Mouse (Mus musculus) cerebellum, adult 11-12 months (tissue): Measurements from ENCODE around the gene Col6a2.

Experiments
- DNase-seq: peaks from one replicate; pipeline ENCODE4 v3.0.0; 2022

Col6a2 gene

DNA sequence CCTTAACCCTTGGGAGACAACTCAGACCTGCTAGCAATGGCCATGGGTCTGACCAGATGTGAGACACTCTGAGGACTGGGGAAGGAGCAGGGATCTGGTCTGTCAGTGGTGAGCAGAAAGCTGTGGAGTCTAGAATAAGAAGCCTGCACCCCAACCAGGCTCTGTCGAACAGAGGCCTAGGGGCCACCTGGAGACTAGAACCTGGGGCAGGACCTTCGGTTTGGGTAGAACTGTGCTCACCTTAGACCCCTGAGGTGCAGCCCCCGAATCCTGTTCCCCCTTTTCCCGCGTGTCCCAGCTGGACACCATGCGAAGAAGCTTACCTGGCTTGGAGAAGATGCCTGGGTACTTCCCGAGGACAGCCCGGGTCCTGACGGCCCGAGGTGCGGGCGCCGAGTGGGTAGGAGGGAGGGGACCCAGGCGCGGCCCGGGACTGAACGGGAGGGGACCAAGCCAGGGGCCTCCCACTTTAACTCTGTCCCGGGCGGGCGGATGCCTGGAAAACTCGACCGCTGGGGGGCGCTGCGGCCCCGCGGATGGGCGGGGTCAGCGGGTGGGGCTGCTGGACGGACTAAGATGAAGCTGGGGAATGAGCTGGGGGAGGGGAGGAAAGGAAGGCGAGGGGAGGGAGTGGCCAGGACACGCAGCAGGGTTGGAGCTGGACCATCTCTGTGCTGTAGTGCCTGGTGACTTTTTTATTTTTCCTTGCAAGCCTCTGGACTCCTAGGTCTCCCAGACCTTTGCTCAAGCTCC is at the start of gene Col6a2:
TSS of gene Col6a2 (minus strand) at position 703 of the 753 bp plus-strand sequence.
- DNase-seq, result peak; percentile 69

- no peak for DNase-seq
These were observed 48.5 kb upstream of the Col6a2 start for GRCm38 (mm10) chr10:76671939-76672338.

DNA sequence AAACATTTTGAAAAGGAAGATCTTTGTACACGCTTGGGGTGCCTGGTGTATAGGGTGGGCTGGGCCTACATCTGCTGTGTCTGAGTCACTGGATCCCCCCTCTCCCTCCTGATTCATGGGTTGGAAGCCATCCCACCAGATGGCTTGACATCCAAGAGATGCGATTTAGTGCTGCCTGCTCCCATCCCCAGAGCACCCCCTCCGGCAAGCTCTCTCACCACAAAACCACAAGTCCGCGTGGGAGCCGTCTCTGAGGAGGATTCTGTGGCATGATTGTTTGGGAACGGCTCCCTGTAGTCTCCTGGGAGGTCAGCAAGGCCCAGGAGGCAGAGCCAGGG is 45.5 kb upstream of the Col6a2 start:
- DNase-seq, result no peak

DNA sequence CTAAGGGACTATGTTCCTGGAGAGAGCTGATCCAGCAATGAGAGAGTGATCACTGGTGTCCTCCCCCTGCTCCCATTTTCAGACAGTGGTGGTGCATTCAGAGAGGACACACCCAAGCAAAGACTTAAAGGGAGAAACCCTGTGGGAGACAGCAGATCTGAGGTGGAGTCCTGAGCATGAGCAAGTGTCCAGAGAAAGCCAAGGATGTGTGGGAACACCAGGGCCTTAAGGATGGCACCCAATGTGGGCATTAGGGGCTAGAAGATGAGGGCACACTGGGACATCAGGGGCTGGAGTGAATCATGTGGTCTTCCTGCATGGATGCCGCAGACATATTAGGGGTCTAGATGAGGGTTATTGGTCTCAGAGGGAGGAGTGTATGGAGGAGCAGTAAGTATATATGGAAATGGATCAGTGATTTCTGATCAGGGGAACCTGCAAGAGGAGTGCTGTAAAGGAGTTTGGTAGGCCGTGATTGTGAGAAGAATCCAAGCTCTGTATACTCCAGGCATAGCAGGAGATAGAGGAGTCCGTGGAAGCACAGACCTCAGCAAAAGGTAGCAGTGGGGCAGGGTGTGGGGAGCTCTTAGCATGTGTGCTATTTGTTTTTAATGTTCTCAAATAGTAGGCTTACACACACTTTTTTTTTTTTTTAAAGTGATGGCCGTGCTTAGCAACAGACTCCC is 45.0 kb upstream of the Col6a2 start:
- no peak for DNase-seq

GRCm38 (mm10) chr10:76667197-76667805 is 43.9 kb upstream of the Col6a2 start:
- no peak for DNase-seq

DNA sequence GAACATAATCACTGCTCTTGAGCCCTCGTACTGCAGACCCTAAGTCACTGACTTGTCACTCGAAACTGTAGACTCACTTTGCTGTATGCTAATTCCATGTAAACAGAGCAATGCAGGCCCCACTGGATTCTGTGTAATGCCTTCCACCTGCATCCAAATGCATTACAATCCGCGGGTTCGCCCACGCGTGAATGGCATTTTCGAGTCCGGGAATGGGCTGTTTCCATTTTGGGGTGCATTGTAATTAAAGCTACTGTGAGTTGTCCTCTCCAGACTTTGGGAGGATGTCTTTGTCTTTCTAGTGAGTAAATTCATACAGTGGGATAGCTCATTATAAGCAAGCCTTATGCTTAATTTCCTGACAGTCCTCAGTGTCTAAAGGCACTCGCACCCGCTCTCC is 42.1 kb upstream of the Col6a2 start:
- no peak for DNase-seq

GRCm38 (mm10) chr10:76664156-76665115 is 41.0 kb upstream of the Col6a2 start:
- peak; percentile 61 for DNase-seq

DNA sequence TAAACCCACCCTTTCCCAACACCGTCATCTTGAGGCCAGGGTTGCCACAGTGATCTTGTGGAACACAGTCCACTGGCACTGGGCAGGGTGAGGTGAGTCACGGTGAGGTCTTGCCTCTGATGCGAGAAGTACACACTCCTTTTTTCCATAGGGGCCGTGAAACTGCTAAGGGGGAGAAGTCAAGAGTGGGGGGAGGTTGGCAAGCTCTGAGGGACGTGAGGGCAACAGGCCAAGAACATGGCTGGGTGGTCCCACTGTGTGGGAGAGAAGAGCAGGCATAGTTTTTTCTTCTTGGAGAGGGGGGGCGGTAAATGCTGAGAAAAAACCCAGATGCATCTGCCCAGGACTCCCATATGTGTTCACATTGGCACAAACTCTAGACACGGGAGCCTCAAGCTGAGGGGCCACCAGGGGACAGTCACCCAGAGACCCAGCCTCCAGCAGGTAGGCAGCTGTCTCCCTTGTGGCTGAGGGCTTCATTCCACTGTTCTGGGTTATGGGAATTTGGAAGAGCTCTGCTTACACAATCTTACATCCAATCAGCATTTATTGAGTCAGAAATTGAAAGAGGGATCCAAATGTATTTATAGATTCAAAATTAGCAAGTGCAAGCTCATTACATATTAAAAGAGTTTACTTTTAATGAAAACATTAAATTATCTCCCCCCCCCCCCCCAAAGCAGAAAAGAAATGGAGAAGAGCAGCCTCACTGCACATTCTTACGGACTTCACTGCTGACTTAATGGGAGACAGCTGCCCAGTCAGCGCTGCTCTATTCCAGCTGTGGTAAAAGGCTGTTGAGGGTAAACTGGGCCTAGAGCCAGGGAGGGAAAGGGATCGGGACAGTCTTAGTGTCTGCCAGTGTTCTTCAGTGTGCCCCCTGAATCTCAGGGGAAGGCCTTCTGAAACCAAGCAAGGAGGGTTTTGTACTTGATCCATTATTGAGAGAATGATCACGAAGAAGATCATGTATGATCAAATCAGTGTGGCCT is 30.2 kb upstream of the Col6a2 start:
- DNase-seq, result no peak

- DNase-seq, result no peak
These were observed 27.4 kb upstream of the Col6a2 start for GRCm38 (mm10) chr10:76650662-76651342.

DNA sequence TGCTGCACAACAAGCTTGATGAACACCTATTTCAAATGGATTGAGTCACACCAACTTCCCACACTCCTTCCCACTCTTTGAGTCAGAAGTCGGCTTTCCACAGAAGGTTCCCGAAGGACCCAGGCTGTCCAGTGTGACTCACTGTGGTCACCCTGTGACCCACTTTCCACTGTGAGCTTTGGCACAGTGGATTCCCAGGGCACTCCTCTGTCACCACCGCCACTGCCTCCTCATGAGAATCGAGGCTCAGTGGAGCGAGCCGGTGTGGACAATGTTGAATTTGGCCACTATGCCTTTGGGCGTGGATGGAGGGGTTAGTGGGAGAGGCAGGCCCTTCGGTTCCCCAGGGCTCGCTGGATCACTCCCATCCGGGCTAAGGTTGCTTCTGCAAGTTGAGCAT is 25.3 kb upstream of the Col6a2 start:
- no peak for DNase-seq

DNA sequence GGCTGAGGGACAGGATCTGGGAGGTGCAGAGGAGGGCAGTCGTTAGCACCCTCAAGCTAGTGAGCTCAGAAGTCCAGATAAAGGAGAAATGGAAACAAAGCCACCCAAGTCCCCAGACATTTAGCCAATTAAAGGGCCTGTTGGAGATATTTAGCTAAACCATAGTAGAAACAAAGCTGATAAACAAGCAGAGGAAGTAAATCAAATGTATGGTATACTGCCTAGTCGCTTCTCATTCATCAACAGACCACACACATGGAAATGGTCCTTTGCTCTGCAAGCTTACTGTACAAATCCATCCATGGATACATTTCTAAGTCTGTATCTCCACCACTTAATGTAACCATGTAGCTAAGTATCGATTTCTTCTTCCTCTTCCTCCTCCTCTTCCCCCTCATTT is 24.0 kb upstream of the Col6a2 start:
- no peak for DNase-seq

GRCm38 (mm10) chr10:76645686-76646085 is 22.3 kb upstream of the Col6a2 start:
- no peak for DNase-seq

DNA sequence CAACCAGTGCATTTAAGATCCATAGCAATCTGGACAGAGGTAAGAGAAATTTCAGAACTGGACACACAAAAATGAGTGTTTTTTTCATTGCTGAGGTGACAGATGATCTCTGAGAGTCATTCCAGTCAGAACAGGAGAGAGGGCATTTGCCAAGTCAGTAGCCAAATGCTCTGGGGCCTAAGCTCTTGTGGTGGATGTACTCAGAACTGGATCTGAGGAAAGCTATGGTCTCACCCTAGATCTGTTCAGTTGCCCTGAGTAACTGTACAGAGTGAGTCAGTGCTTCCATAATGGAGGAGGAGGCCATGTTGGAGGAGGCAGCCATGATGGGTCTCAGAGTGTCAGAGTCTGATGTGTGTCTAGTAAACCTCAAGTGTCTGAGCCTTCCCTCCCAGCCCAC is 21.6 kb upstream of the Col6a2 start:
- no peak for DNase-seq

GRCm38 (mm10) chr10:76643999-76644398 is 20.6 kb upstream of the Col6a2 start:
- no peak for DNase-seq

DNA sequence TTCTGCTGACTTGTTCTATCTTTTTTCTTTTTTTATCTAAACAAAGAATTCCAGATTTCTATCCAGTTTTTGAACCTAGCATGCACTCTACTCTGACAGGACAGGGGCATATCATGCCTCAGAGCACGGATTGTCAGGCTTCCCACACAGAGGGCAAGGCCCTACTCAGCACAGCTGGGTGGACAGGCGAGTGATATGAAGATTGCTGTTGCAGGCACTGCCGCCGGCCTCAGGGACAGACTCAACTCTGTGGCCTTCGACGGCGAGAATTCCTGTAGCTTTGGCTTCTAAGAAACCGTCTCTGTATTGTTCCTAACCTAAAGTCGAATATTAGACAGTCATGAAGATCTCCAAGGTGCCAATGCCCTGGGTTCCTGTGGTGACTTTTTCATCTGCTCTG is 20.0 kb upstream of the Col6a2 start:
- DNase-seq, result no peak

DNA sequence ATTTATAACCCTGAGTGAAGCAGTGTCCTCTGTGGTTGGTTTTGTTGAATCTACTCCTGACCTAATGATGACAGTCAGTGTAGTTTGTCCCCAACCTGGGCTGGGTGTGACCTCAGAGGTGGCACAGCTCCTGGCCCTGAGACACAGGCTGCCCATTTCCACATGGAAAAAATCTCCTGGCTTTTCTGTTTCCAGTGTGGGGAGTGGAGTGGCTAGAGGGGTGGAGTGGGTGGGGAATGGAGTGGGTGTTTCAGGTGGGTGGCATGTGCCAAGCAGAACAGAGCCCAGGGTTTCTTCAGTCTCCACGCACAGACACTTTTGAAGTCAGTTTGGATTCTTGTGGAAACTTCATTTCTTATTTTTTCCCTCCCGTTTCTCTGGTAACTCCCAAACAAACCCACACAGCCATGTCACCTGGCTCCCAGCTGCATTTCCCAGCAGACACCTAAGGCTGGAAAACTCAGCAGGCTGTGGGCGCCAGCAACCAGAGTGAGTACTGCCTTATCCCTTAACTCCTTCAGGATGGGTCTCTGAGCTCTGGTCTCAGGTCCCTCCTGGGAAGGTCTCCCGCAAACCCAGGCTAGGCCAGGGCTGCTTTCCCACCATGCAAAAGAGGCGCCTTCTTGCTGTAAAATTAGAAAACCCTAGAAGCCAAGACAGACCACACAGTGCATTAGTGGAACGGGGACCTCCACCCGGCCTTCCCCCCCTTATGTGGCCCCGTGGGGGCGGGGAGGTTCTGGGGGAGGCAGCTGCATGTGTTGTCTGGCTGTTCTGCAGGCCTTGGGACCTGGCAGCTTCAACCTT is 19.4 kb upstream of the Col6a2 start:
- no peak for DNase-seq

GRCm38 (mm10) chr10:76641894-76642627 is 18.6 kb upstream of the Col6a2 start:
- no peak for DNase-seq

DNA sequence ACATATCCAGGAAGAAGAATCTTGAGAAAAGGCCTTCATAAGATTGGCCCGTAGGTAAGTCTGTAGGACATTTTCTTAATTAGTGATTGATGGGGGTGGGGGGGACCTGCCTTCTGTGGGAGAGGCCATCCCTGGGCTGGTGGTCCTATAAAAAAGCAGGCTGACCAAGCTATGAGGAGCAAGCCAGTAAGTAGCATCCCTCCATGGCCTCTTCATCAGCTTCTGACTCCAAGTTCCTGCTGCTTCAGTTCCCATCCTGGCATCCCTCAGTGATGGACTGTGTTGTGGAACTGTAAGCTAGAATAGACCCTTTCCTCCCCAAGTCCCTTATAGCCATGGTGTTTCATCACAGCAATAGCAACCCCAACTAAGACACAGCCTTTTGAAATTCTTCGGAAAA is 16.5 kb upstream of the Col6a2 start:
- DNase-seq, result no peak

- no peak for DNase-seq
These were observed 13.2 kb upstream of the Col6a2 start for GRCm38 (mm10) chr10:76636601-76637000.

DNA sequence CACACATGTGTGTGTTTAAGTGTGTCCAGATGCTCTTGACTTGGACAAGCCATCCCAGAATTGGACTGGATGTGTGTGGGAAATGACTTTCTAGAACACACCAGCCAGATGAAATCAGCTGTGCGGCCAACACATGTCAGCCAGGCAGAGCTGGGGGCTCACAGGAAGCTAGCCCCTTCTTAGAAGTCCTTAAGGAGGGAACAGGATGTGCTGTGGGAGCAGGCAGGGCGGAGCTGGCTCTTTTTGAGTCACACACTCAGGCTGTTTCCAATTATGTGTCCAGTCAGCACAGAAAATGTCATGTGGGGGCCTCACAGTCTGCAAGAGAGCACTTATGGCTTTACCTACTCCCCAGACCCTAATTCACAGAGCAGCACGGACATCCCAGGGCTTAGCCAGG is 12.6 kb upstream of the Col6a2 start:
- DNase-seq, result no peak
